Mouse (Mus musculus): Measurements from ENCODE around the gene Pax3.

The Pax3 gene

DNA sequence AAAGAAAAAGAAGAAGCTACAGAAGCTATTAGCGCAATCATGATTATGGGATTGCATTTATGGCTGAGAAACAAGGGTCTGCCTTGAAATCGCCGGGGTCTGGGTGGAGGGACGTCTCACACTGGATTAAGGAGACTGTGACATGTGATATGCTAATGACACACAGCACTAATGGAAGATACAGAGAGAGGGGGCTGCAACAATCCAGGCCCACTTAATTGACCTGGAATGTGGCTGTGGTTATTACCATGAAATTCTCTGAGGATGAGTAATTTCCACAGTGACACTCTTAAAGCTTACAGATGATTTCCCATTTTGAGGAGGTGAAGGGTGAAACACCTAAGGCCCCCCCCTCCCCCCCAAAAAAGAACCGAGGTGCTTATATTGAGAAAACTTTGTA, 136.1 kb downstream of the Pax3 start:
- DNase-seq (ENCODE audit: low read depth): no peak

DNA sequence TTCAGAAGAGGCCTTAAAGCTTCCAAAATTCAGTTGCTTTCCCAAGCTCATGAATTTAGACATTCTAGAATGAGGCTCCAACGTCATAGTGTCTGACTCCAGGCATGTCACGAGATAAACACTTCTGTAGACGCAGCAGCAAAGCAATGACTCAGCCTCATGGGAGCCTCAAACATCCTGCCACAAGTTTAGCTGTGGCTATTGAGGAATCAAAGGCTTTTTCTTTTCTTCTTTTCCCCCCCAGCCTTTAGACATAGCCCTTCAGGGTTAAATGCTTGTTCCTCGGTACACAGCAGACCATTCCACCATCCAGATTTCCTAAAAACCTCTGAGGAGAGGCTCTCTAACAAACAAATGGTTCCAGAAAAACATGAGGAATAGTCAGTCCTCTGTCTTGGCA, 139.0 kb downstream of the Pax3 start:
- DNase-seq (ENCODE audit: low read depth): peak; percentile 83

DNA sequence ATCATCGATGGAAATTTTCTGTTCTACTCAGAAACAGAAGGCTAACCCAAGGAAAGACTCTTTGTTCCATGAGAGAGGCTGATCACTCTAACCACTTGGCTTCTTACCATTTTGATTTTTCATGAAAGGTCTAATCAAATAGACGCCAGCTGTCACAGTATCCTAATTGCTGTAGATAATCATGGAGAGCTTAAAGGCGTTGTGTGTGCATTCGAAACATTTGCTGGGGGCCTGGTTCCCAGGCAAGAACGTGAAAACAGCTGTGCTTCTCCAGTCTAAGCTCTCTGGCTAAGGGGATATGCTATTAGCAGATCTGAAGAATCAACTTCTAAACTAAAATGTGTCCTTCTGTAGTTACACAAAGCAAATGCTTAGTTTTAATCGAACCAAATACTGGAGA, 143.3 kb downstream of the Pax3 start:
- DNase-seq (ENCODE audit: low read depth): no peak
